ENCODE assay signal across 8 mouse cellular contexts in the genomic region with DNA sequence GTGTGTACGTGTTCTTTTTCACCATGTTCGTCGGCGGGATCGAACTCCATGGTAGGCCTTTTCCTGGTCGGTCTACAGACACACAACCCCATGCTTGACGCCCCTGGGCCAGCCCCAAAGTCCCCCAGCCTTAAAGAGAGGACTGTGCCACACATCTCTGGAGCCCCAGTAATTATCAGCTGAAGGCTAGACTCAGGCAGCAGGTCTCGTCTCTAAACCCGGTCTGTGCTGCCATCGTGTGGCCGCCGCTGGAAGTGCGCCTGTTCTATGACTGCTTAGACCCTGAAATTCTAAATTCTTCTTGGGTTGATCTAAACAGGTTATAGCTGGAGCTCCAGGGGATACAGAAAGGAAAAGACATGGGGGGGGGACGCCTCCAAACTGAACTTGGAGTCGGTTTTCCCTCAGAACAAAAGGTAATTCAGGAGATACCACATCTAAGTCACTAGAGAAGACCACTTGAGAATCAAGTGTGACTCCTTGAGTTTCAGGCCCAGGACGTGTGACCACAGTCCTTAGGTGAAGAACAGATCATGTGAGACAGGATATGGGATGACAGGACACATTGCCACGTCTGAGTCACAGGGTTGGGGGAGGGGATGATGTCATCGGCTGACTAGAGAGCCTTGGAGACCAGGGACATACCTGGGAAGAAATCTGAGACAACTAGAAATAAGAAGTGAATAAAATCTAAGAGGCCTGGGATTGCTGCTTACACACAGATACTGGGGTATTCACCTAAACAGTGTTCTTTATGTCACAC. TPM values are rescaled to one million over a fixed set of nuclear protein-coding genes. Genes with fewer than 3 reads are reported as not detected.
DNase-seq lines count a peak whose midpoint lies in the region; ATAC-seq and TF ChIP-seq lines count a peak whose summit lies in the region.

No protein-coding gene starts in this region.

- H3K4me3 ChIP-seq in erythroblast, embryonic 14.5 days (replicated peaks): peak overlapping the region; percentile 0
- peak overlapping the region; percentile 28 for H3K4me3 ChIP-seq in heart, embryonic 13.5 days
- no peak overlapping the region for H3K4me3 ChIP-seq in kidney, postnatal 0 days (replicated peaks; ENCODE audit: low read depth, low read length)
- no peak overlapping the region for H3K4me3 ChIP-seq in liver, embryonic 15.5 days (replicated peaks)
- no peak overlapping the region for H3K4me3 ChIP-seq in neural tube, embryonic 12.5 days
- peak overlapping the region; percentile 25; the same call in 1 of the 2 replicates for H3K4me3 ChIP-seq in testis, adult 2 months (ENCODE audit: control insufficient read depth, low read depth, low read length)

- no peak overlapping the region for H3K9ac ChIP-seq in heart, embryonic 13.5 days
- H3K9ac ChIP-seq in kidney, postnatal 0 days (ENCODE audit: low read depth, low read length): no peak overlapping the region
- H3K9ac ChIP-seq in liver, embryonic 15.5 days: no peak overlapping the region
- no peak overlapping the region for H3K9ac ChIP-seq in neural tube, embryonic 12.5 days

- WGBS in heart, embryonic 13.5 days: 15% methylated on average over 18 of the region's 18 CpGs
- WGBS in kidney, postnatal 0 days: 21% methylated on average over 18 of the region's 18 CpGs
- 13% methylated on average over 18 of the region's 18 CpGs for WGBS in liver, embryonic 15.5 days (ENCODE audit: insufficient replicate concordance)
- WGBS in neural tube, embryonic 12.5 days: 22% methylated on average over 18 of the region's 18 CpGs

- H3K27ac ChIP-seq in heart, embryonic 13.5 days (replicated peaks): no peak overlapping the region
- H3K27ac ChIP-seq in kidney, postnatal 0 days: no peak overlapping the region
- no peak overlapping the region for H3K27ac ChIP-seq in liver, embryonic 15.5 days (replicated peaks)
- no peak overlapping the region for H3K27ac ChIP-seq in neural tube, embryonic 12.5 days
- no peak overlapping the region for H3K27ac ChIP-seq in testis, adult 2 months (ENCODE audit: control insufficient read depth, insufficient read depth, low read depth, low read length)

- no peak for TF ChIP-seq POLR2A in brain, embryonic 14.5 days (IDR thresholded peaks at IDR 0.05; ENCODE audit: borderline replicate concordance, extremely low read depth, insufficient read depth, insufficient read length, poor library complexity, severe bottlenecking)
- no peak for TF ChIP-seq POLR2A in testis, adult 2 months (IDR thresholded peaks at IDR 0.05; ENCODE audit: control insufficient read depth, low read depth, low read length)

- peaks cover 7% of the 10 kb centered on the region; the same call in 1 of the 2 replicates for H3K27me3 ChIP-seq in erythroblast, embryonic 14.5 days (ENCODE audit: control insufficient read depth)
- peaks cover 37% of the 10 kb centered on the region for H3K27me3 ChIP-seq in heart, embryonic 13.5 days (replicated peaks)
- H3K27me3 ChIP-seq in kidney, postnatal 0 days (ENCODE audit: insufficient read depth, low read length): no peaks in the 10 kb centered on the region
- peaks cover 13% of the 10 kb centered on the region; the same call in 1 of the 2 replicates for H3K27me3 ChIP-seq in liver, embryonic 15.5 days
- no peaks in the 10 kb centered on the region for H3K27me3 ChIP-seq in neural tube, embryonic 12.5 days (replicated peaks)
- no peaks in the 10 kb centered on the region for H3K27me3 ChIP-seq in testis, adult 2 months (ENCODE audit: control insufficient read depth, insufficient read depth, low read length)

- peak overlapping the region; percentile 60 for H3K4me2 ChIP-seq in heart, embryonic 13.5 days
- peak overlapping the region; percentile 32; the same call in 1 of the 2 replicates for H3K4me2 ChIP-seq in kidney, postnatal 0 days (ENCODE audit: low read length)
- H3K4me2 ChIP-seq in liver, embryonic 15.5 days: peak overlapping the region; percentile 46
- peak overlapping the region; percentile 45 for H3K4me2 ChIP-seq in neural tube, embryonic 12.5 days (replicated peaks)

- peaks cover 8% of the 10 kb centered on the region for H3K4me1 ChIP-seq in erythroblast, embryonic 14.5 days (ENCODE audit: control insufficient read depth)
- peaks cover 9% of the 10 kb centered on the region for H3K4me1 ChIP-seq in heart, embryonic 13.5 days
- no peaks in the 10 kb centered on the region for H3K4me1 ChIP-seq in kidney, postnatal 0 days (replicated peaks; ENCODE audit: insufficient read depth, low read length)
- H3K4me1 ChIP-seq in liver, embryonic 15.5 days (replicated peaks): peaks cover 4% of the 10 kb centered on the region
- no peaks in the 10 kb centered on the region; the same call in 1 of the 2 replicates for H3K4me1 ChIP-seq in neural tube, embryonic 12.5 days
- H3K4me1 ChIP-seq in testis, adult 2 months (ENCODE audit: control insufficient read depth, insufficient read depth, low read length): peaks cover 2% of the 10 kb centered on the region

- H3K36me3 ChIP-seq in erythroblast, embryonic 14.5 days (ENCODE audit: control insufficient read depth): no peaks in the 10 kb centered on the region
- H3K36me3 ChIP-seq in heart, embryonic 13.5 days: no peaks in the 10 kb centered on the region
- H3K36me3 ChIP-seq in kidney, postnatal 0 days (ENCODE audit: insufficient read depth, low read length): no peaks in the 10 kb centered on the region
- no peaks in the 10 kb centered on the region for H3K36me3 ChIP-seq in liver, embryonic 15.5 days (replicated peaks)
- H3K36me3 ChIP-seq in neural tube, embryonic 12.5 days: no peaks in the 10 kb centered on the region
- H3K36me3 ChIP-seq in testis, adult 2 months (ENCODE audit: control insufficient read depth, insufficient read depth, low read length): no peaks in the 10 kb centered on the region

- peak; percentile 82 for DNase-seq in CD4-positive helper T cell, adult 2 months (ENCODE audit: low read depth, low spot score)
- peak; percentile 82 for DNase-seq in brain, embryonic 14.5 days (ENCODE audit: low read depth)
- DNase-seq in kidney, postnatal 0 days (ENCODE audit: low spot score): peak; percentile 79

- no peak for ATAC-seq in heart, embryonic 13.5 days (ENCODE audit: extremely low read depth, insufficient number of reproducible peaks, low FRiP score, low TSS enrichment)
- peak; percentile 39; the same call in 1 of the 2 replicates for ATAC-seq in kidney, postnatal 0 days (replicated peaks; ENCODE audit: low FRiP score, low read depth)
- ATAC-seq in liver, embryonic 15.5 days (ENCODE audit: insufficient read depth): no peak
- ATAC-seq in neural tube, embryonic 12.5 days (ENCODE audit: low FRiP score, low read depth): peak; percentile 54; the same call in 1 of the 2 replicates

- TF ChIP-seq CTCF in brain, embryonic 14.5 days (IDR thresholded peaks at IDR 0.05; ENCODE audit: borderline replicate concordance, extremely low read depth, insufficient read depth, insufficient read length): peak; percentile 99
- TF ChIP-seq CTCF in kidney, postnatal 0 days (IDR thresholded peaks at IDR 0.05; ENCODE audit: low read depth): peak; percentile 88
- TF ChIP-seq CTCF in testis, adult 2 months (IDR thresholded peaks at IDR 0.05; ENCODE audit: control insufficient read depth, insufficient read depth, insufficient replicate concordance, low read depth, low read length): peak; percentile 90

- no peaks in the 10 kb centered on the region for H3K9me3 ChIP-seq in erythroblast, embryonic 14.5 days (ENCODE audit: control insufficient read depth, low read length)
- H3K9me3 ChIP-seq in heart, embryonic 13.5 days: no peaks in the 10 kb centered on the region
- H3K9me3 ChIP-seq in kidney, postnatal 0 days (replicated peaks; ENCODE audit: low read length): no peaks in the 10 kb centered on the region
- H3K9me3 ChIP-seq in liver, embryonic 15.5 days (replicated peaks): no peaks in the 10 kb centered on the region
- H3K9me3 ChIP-seq in neural tube, embryonic 12.5 days: no peaks in the 10 kb centered on the region

RNA-seq across cellular contexts. Expression of gene Eif1, which starts 21.2 kb away (rescaled TPM):
- 291 and 330 TPM in 2 replicates for polyA plus RNA-seq in brain, embryonic 14.5 days (2012; rRNA removed)
- 151 and 186 TPM in 2 replicates for polyA plus RNA-seq in erythroblast, embryonic 14.5 days (2012)
- polyA plus RNA-seq in heart, embryonic 13.5 days (2015; fragmentation: Nextera tagmentation; extraction: Ambion mirVana): 1,570 and 1,681 TPM in 2 replicates
- 1,736 and 1,746 TPM in 2 replicates for polyA plus RNA-seq in kidney, postnatal 0 days (2015; fragmentation: Nextera tagmentation; extraction: Ambion mirVana)
- 1,286 and 1,576 TPM in 2 replicates for polyA plus RNA-seq in liver, embryonic 15.5 days (2015; fragmentation: Nextera tagmentation; extraction: Ambion mirVana)
- polyA plus RNA-seq in neural tube, embryonic 12.5 days (2016; fragmentation: Nextera tagmentation; extraction: Ambion mirVana): 1,410 and 1,478 TPM in 2 replicates
- 260 and 396 TPM in 2 replicates for polyA plus RNA-seq in testis, adult 2 months (2012; rRNA removed)

RNA-seq across cellular contexts. Expression of gene Krt42, which starts 28.8 kb away (rescaled TPM):
- polyA plus RNA-seq in brain, embryonic 14.5 days (2012; rRNA removed): 0.08 TPM in 1 of 2 replicates, not detected in the other
- 0.04 TPM in 1 of 2 replicates, not detected in the other for polyA plus RNA-seq in erythroblast, embryonic 14.5 days (2012)
- polyA plus RNA-seq in heart, embryonic 13.5 days (2015; fragmentation: Nextera tagmentation; extraction: Ambion mirVana): not detected in 2 replicates
- polyA plus RNA-seq in kidney, postnatal 0 days (2015; fragmentation: Nextera tagmentation; extraction: Ambion mirVana): not detected in 2 replicates
- not detected in 2 replicates for polyA plus RNA-seq in liver, embryonic 15.5 days (2015; fragmentation: Nextera tagmentation; extraction: Ambion mirVana)
- polyA plus RNA-seq in neural tube, embryonic 12.5 days (2016; fragmentation: Nextera tagmentation; extraction: Ambion mirVana): not detected in 2 replicates
- polyA plus RNA-seq in testis, adult 2 months (2012; rRNA removed): not detected in 2 replicates

RNA-seq across cellular contexts. Expression of gene Gast, which starts 35.8 kb away (rescaled TPM):
- polyA plus RNA-seq in brain, embryonic 14.5 days (2012; rRNA removed): 0.60 and 0.66 TPM in 2 replicates
- polyA plus RNA-seq in erythroblast, embryonic 14.5 days (2012): 0.09 and 0.11 TPM in 2 replicates
- polyA plus RNA-seq in heart, embryonic 13.5 days (2015; fragmentation: Nextera tagmentation; extraction: Ambion mirVana): not detected in 2 replicates
- not detected in 2 replicates for polyA plus RNA-seq in kidney, postnatal 0 days (2015; fragmentation: Nextera tagmentation; extraction: Ambion mirVana)
- polyA plus RNA-seq in liver, embryonic 15.5 days (2015; fragmentation: Nextera tagmentation; extraction: Ambion mirVana): not detected in 2 replicates
- polyA plus RNA-seq in neural tube, embryonic 12.5 days (2016; fragmentation: Nextera tagmentation; extraction: Ambion mirVana): not detected in 2 replicates
- 0.43 TPM in 1 of 2 replicates, not detected in the other for polyA plus RNA-seq in testis, adult 2 months (2012; rRNA removed)

RNA-seq across cellular contexts. Expression of gene Krt17, which starts 37.6 kb away (rescaled TPM):
- polyA plus RNA-seq in brain, embryonic 14.5 days (2012; rRNA removed): 2.1 and 6.1 TPM in 2 replicates
- 0.03 and 0.04 TPM in 2 replicates for polyA plus RNA-seq in erythroblast, embryonic 14.5 days (2012)
- 2.3 and 3.0 TPM in 2 replicates for polyA plus RNA-seq in heart, embryonic 13.5 days (2015; fragmentation: Nextera tagmentation; extraction: Ambion mirVana)
- polyA plus RNA-seq in kidney, postnatal 0 days (2015; fragmentation: Nextera tagmentation; extraction: Ambion mirVana): 0.12 and 0.17 TPM in 2 replicates
- 0.33 and 0.40 TPM in 2 replicates for polyA plus RNA-seq in liver, embryonic 15.5 days (2015; fragmentation: Nextera tagmentation; extraction: Ambion mirVana)
- 2.7 TPM in 2 replicates for polyA plus RNA-seq in neural tube, embryonic 12.5 days (2016; fragmentation: Nextera tagmentation; extraction: Ambion mirVana)
- polyA plus RNA-seq in testis, adult 2 months (2012; rRNA removed): not detected in 2 replicates

RNA-seq across cellular contexts. Expression of gene Krt16, which starts 49.8 kb away (rescaled TPM):
- polyA plus RNA-seq in brain, embryonic 14.5 days (2012; rRNA removed): 0.06 and 0.12 TPM in 2 replicates
- not detected in 2 replicates for polyA plus RNA-seq in erythroblast, embryonic 14.5 days (2012)
- polyA plus RNA-seq in heart, embryonic 13.5 days (2015; fragmentation: Nextera tagmentation; extraction: Ambion mirVana): not detected in 2 replicates
- polyA plus RNA-seq in kidney, postnatal 0 days (2015; fragmentation: Nextera tagmentation; extraction: Ambion mirVana): not detected in 2 replicates
- polyA plus RNA-seq in liver, embryonic 15.5 days (2015; fragmentation: Nextera tagmentation; extraction: Ambion mirVana): not detected in 2 replicates
- not detected in 2 replicates for polyA plus RNA-seq in neural tube, embryonic 12.5 days (2016; fragmentation: Nextera tagmentation; extraction: Ambion mirVana)
- polyA plus RNA-seq in testis, adult 2 months (2012; rRNA removed): not detected in 2 replicates

Comparison
In these comparisons a context has a peak if more than half of its experiments do, and no peak if none do; other contexts are left out.
1. H3K4me3 ChIP-seq: peak in erythroblast, embryonic 14.5 days (single experiment), heart, embryonic 13.5 days (single experiment) and testis, adult 2 months (single experiment); none in kidney, postnatal 0 days (single experiment), liver, embryonic 15.5 days (single experiment) and neural tube, embryonic 12.5 days (single experiment).
2. ATAC-seq: peak in kidney, postnatal 0 days (single experiment) and neural tube, embryonic 12.5 days (single experiment); none in heart, embryonic 13.5 days (single experiment) and liver, embryonic 15.5 days (single experiment).
3. Peak in every context shown above with its lines, with median percentiles within 50 percentile points of each other: DNase-seq, CTCF ChIP-seq and H3K4me2 ChIP-seq.